Mouse (Mus musculus) forebrain, embryonic 16.5 days (tissue): Measurements from ENCODE around the gene Xkrx. TPM values are rescaled to one million over a fixed set of nuclear protein-coding genes. Genes with fewer than 3 reads are reported as not detected.
"Not testable (repeated sequence)": the region's sequence is repeated elsewhere in the genome, so short reads cannot be mapped to it uniquely, and the experiment has no call there.

Source experiments
- ATAC-seq: fragments of 200-750 bp; cut with Nextera tagmentation; 2 replicates; pipeline ENCODE4 v1.8.0; 2017; ENCODE audit warnings: mild to moderate bottlenecking, moderate library complexity
- H3K27ac ChIP-seq: fragments of 300-500 bp; sonication (generic); 2 replicates; pipeline ENCODE4 v1.5.1; 2014; ENCODE audit warnings: low read length, control low read depth
- H3K27me3 ChIP-seq: fragments of 300-500 bp; sonication (generic); replicated peaks from 2 replicates; pipeline ENCODE4 v1.6.1; 2014; ENCODE audit warnings: low read length; ENCODE audit not compliant: control insufficient read depth, insufficient read depth
- H3K36me3 ChIP-seq: fragments of 300-500 bp; sonication (generic); 2 replicates; pipeline ENCODE4 v1.6.1; 2014; ENCODE audit not compliant: control insufficient read depth, insufficient read depth
- H3K4me1 ChIP-seq: fragments of 300-500 bp; sonication (generic); replicated peaks from 2 replicates; pipeline ENCODE4 v1.6.1; 2014; ENCODE audit warnings: low read length; ENCODE audit not compliant: control insufficient read depth, insufficient read depth
- H3K4me2 ChIP-seq: fragments of 300-500 bp; sonication (generic); 2 replicates; pipeline ENCODE4 v1.6.1; 2014; ENCODE audit warnings: mild to moderate bottlenecking, low read length, control low read depth
- H3K4me3 ChIP-seq: fragments of 300-500 bp; sonication (generic); replicated peaks from 2 replicates; pipeline ENCODE4 v1.5.1; 2014; ENCODE audit warnings: mild to moderate bottlenecking, low read length, control low read depth
- H3K9ac ChIP-seq: fragments of 300-500 bp; sonication (generic); replicated peaks from 2 replicates; pipeline ENCODE4 v1.6.1; 2014; ENCODE audit warnings: low read depth, low read length, control low read depth
- H3K9me3 ChIP-seq: fragments of 300-500 bp; sonication (generic); 2 replicates; pipeline ENCODE4 v1.6.1; 2016; ENCODE audit warnings: low read length; ENCODE audit not compliant: control insufficient read depth
- WGBS: fragments of 180-500 bp; shearing (Covaris S2); extraction: QIAGEN DNeasy Blood & Tissue Kit; methylation state at CpG from one replicate; pipeline ENCODE4 v1.1.7; 2014; 5-methylcytosine and 5-hydroxymethylcytosine counted together
- polyA plus RNA-seq: library from polyadenylated mRNA; unstranded; fragments of >200 nt; fragmentation: Nextera tagmentation; extraction: Ambion mirVana; gene quantifications from 2 replicates; pipeline ENCODE4 v1.2.1, GENCODE M21; 2015

Xkrx gene
- 0.16 and 0.48 TPM in 2 replicates for polyA plus RNA-seq

DNA sequence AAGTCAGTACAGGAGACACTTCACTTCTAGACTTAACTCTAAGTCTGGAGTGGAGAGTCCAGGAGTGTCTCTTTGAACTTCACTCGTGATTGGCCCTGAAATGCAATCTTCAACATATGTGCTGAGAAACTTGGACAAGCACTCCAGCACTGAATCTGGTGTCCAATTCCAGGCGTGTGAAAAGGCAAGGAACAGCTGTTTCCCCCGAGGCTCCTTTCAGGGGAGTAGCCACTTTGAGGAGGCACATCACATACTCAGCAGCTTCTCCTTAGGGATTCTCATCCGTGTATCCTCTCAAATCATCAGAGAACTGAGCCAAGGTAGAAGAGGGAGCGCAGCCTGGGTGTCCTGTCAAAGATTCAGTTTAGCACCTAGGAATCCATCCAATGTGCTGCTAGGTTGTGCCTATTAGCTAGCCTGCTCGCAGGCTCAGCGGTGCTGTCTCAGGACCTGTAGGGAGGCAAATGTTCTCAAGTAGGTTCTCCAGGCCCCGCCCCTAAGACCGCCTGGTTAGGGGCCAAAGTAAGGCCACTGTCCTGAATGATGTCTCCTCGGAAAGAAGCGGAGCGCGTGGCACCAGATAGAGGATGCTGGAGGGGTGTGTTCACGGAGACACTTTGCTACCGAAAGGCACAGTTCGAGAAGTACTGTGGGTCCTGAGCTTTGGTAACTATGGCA is at the start of gene Xkrx:
Gene Xkrx, minus strand, starts transcription at position 34 of the 678 bp plus-strand sequence.
- peak; percentile 12; the same call in 1 of the 2 replicates for ATAC-seq
- no peaks in the 10 kb centered on the region for H3K9me3 ChIP-seq
- no peaks in the 10 kb centered on the region for H3K27me3 ChIP-seq
- 35% methylated on average over 16 of the region's 16 CpGs for WGBS
- no peaks in the 10 kb centered on the region for H3K4me1 ChIP-seq
- H3K36me3 ChIP-seq, result no peaks in the 10 kb centered on the region
- H3K4me3 ChIP-seq, result peak within 1 kb of the TSS; percentile 35
- H3K4me2 ChIP-seq, result peak within 1 kb of the TSS; percentile 57
- no peak within 1 kb of the TSS for H3K27ac ChIP-seq
- peak within 1 kb of the TSS; percentile 34; the same call in 1 of the 2 replicates for H3K9ac ChIP-seq

DNA sequence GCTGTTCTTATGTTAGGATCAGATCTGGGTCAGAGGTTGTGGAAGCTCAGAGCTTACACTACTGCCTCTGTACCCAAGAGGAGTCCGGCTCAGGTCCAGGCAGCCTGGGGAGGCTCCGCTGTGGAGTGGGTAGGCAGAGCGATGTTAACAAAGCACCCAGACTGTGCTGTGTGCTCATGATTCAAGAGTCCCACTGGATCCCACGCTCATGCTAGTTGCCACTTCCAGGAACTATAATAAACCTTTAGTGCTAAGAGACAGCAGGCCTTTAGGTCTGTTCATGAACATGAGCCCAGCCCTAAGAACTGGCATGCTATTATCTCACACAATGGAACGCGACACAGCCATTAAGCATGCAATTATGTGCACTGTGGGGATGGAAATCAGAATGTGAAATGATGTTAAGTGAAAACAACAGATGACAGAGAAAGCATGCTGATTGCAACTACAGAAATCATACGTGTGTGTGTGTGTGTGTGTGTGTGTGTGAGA is 49.3 kb upstream of the Xkrx start:
- ATAC-seq, result peak; percentile 54; the same call in 1 of the 2 replicates
- Histone ChIP-seq H3K9ac (no peak overlapping the region), H3K27ac (no peak overlapping the region), H3K27me3 (no peaks in the 10 kb centered on the region), H3K9me3 (no peaks in the 10 kb centered on the region), H3K36me3 (no peaks in the 10 kb centered on the region), H3K4me2 (no peak overlapping the region), H3K4me3 (no peak overlapping the region), H3K4me1 (no peaks in the 10 kb centered on the region)
- WGBS, result 59% methylated on average over 7 of the region's 7 CpGs

DNA sequence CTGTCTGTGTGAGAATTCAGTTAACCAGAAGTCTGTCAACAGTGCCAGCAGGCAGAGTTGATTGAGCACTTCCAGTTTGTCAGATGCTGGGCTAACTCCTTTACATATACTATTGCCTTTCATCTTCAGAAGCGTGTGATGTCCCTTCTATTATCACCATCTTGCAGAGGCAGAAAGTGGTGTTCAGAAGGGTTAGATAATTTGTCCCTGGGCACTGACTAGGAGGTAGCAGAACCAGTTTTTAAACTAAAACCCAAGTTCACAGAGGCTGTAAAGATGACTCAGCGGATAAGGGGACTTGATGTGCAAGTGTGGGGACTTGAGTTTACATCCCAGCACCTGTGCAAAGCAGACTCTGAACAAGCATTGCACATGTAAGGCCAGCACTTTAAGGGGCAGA is 46.6 kb upstream of the Xkrx start:
- no peak overlapping the region for H3K4me3 ChIP-seq
- 87% methylated on average over 2 of the region's 2 CpGs for WGBS
- no peak for ATAC-seq

DNA sequence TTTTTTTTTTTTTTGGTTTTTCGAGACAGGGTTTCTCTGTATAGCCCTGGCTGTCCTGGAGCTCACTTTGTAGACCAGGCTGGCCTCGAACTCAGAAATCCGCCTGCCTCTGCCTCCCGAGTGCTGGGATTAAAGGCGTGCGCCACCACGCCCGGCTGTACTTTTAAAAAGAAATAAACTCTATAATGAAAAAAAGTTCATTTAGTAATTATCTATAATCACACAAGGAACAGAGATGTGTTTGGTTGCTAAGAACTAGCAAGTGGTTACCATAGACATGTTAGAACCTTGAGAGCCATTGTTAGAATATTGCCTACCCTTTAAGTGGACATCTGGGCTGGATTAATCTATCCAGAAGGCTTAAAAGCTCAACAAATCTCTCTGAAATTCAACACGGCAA is 25.3 kb upstream of the Xkrx start, which contains the start of gene Arl13a:
Gene Arl13a, plus strand, starts transcription at position 301 of the 400 bp plus-strand sequence.
- not testable (repeated sequence) for H3K27me3 ChIP-seq, H3K27ac ChIP-seq, H3K4me3 ChIP-seq, H3K9me3 ChIP-seq, H3K9ac ChIP-seq, H3K4me2 ChIP-seq, ATAC-seq, H3K4me1 ChIP-seq, H3K36me3 ChIP-seq
- WGBS, result 96% methylated on average over 8 of the region's 9 CpGs

More for the DNA sequence above, 46.6 kb upstream of the Xkrx start:
- H3K27ac ChIP-seq, result no peak overlapping the region
- no peaks in the 10 kb centered on the region for H3K9me3 ChIP-seq
- no peak overlapping the region for H3K9ac ChIP-seq
- no peaks in the 10 kb centered on the region for H3K4me1 ChIP-seq
- H3K36me3 ChIP-seq, result no peaks in the 10 kb centered on the region
- H3K4me2 ChIP-seq, result no peak overlapping the region
- no peaks in the 10 kb centered on the region for H3K27me3 ChIP-seq

DNA sequence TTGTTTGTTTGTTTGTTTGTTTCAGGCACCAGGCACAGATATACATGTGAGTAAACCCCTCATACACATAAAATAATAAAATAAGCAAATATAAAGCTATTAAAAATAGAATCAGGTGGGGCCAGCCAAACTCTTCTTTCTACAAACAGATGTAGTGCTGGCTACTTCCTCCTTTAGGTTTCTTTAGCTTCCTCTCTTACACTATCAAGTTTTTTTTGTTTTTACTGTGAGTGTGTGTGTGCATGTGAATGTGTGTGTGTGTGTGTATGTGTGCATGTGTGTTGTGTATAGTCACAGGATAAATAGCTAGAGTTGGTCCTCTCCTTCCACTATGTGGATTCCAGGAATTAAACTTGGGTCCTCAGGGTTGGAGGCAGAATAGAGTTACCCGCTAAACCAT is 12.8 kb upstream of the Xkrx start:
- no peaks in the 10 kb centered on the region for H3K36me3 ChIP-seq
- no peak overlapping the region for H3K4me3 ChIP-seq
- H3K9ac ChIP-seq, result no peak overlapping the region
- no peaks in the 10 kb centered on the region for H3K27me3 ChIP-seq
- H3K27ac ChIP-seq, result no peak overlapping the region
- H3K4me2 ChIP-seq, result no peak overlapping the region
- H3K9me3 ChIP-seq, result no peaks in the 10 kb centered on the region
- 97% methylated on average over 1 of the region's 1 CpGs for WGBS
- no peak for ATAC-seq
- H3K4me1 ChIP-seq, result 0 out of 2 replicates have a peak, but pooled peaks cover 2% of the 10 kb centered on the region

DNA sequence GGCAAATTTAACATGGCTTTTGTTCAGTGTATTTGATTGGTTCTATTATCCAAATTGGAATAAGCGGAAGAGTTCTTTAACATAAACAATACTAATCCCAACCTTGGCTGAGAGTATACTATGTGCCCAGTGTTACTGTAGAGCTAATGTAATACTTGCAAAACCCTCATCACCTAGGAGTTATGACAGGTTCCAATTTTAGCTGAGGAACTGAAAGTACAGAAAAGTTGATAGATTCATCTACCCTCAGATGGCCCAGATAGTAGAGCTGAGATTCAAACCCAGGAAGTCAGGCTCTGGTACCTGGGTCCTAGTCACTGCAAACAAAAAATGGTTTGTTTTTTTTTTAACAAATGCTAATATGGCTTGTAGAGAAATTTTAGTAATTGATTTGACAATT is 8.7 kb upstream of the Xkrx start:
- Histone ChIP-seq H3K9ac (no peak overlapping the region), H3K9me3 (no peaks in the 10 kb centered on the region), H3K4me3 (no peak overlapping the region), H3K4me2 (no peak overlapping the region), H3K27me3 (no peaks in the 10 kb centered on the region), H3K4me1 (0 out of 2 replicates have a peak, but pooled peaks cover 2% of the 10 kb centered on the region), H3K36me3 (no peaks in the 10 kb centered on the region), H3K27ac (no peak overlapping the region)
- no peak for ATAC-seq
- WGBS, result 84% methylated on average over 1 of the region's 1 CpGs

DNA sequence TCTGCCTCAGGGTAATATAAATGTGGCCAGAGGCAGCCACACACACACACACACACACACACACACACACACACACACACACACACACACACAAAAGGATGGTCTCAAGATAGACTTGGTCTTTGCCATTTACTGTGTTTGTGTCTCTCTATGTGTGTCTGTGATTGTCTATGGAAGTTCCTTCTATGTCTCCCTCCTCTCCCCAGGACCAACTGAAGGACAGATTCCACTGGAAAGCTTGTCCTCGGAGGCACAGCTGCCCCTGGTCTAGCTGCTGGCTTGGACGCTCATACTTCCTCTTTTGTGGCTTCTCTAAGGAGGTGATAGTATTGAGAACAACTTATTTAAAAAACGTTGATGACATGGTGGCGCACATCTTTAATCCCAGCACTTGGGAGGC is 1.6 kb upstream of the Xkrx start:
- Histone ChIP-seq H3K9me3 (no peaks in the 10 kb centered on the region), H3K27me3 (no peaks in the 10 kb centered on the region), H3K4me1 (no peaks in the 10 kb centered on the region), H3K4me2 (peak overlapping the region; percentile 57), H3K36me3 (no peaks in the 10 kb centered on the region), H3K27ac (no peak overlapping the region), H3K9ac (no peak overlapping the region), H3K4me3 (no peak overlapping the region)
- 56% methylated on average over 4 of the region's 4 CpGs for WGBS
- no peak for ATAC-seq

DNA sequence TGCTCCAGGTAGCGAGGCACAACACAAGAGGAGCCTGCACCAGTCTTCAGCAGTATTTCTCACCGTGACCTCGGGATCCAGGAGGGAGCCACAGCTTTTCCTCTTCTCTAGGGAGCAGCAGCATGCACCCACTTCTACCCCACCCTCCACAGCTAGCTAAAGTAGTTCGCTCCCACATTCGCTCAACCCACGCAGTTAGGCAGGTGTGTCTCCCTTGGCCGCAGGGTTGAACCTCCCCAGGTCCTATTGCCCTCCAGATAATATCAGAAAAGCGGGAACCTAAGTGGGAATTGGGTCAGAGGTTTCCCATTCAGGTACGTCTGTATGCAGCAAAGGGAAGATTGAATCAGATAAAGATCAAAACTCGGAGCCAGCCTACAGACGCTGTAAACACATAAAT is 950 bp upstream of the Xkrx start:
- Histone ChIP-seq H3K27ac (no peak overlapping the region), H3K36me3 (no peaks in the 10 kb centered on the region), H3K27me3 (no peaks in the 10 kb centered on the region), H3K4me2 (peak overlapping the region; percentile 57), H3K9me3 (no peaks in the 10 kb centered on the region), H3K4me3 (peak overlapping the region; percentile 35), H3K9ac (peak overlapping the region; percentile 34; the same call in 1 of the 2 replicates), H3K4me1 (no peaks in the 10 kb centered on the region)
- 14% methylated on average over 11 of the region's 11 CpGs for WGBS
- ATAC-seq, result peak; percentile 36; the same call in 1 of the 2 replicates

DNA sequence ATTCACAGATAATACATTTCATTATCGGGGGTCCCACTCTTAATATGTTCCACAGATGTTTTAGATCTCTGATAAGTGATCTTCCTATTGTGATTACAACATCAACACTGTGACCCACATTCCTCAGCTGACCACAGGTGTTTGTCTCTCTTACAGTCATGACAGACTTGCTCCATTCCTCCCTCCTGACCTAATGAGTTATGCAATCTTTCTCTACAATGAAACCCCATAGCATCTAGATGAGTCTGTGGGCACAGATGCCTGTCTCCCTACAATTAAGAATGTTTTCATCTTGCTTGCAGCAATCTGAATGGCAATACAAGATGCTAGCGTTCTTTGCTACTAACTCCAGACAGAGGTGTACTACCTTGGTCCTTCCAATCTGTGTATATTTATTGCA is 1.4 kb downstream of the Xkrx start:
- Histone ChIP-seq H3K27ac (no peak overlapping the region), H3K9me3 (no peaks in the 10 kb centered on the region), H3K4me3 (no peak overlapping the region), H3K9ac (no peak overlapping the region), H3K36me3 (no peaks in the 10 kb centered on the region), H3K4me1 (no peaks in the 10 kb centered on the region), H3K27me3 (no peaks in the 10 kb centered on the region), H3K4me2 (no peak overlapping the region)
- 94% methylated on average over 2 of the region's 2 CpGs for WGBS
- ATAC-seq, result no peak
